Mouse (Mus musculus) CD4-positive naive resting alpha-beta T cell, adult 57 days (primary cell): Measurements from ENCODE around the gene Gpc2. TPM values are rescaled to one million over a fixed set of nuclear protein-coding genes. Genes with fewer than 3 reads are reported as not detected.

Experiments
- total RNA-seq: library from RNA; stranded (reverse); gene quantifications from one replicate; pipeline ENCODE4 v1.2.4, GENCODE M21; 2023

Gene Gpc2
- 2.7 TPM for total RNA-seq

DNA sequence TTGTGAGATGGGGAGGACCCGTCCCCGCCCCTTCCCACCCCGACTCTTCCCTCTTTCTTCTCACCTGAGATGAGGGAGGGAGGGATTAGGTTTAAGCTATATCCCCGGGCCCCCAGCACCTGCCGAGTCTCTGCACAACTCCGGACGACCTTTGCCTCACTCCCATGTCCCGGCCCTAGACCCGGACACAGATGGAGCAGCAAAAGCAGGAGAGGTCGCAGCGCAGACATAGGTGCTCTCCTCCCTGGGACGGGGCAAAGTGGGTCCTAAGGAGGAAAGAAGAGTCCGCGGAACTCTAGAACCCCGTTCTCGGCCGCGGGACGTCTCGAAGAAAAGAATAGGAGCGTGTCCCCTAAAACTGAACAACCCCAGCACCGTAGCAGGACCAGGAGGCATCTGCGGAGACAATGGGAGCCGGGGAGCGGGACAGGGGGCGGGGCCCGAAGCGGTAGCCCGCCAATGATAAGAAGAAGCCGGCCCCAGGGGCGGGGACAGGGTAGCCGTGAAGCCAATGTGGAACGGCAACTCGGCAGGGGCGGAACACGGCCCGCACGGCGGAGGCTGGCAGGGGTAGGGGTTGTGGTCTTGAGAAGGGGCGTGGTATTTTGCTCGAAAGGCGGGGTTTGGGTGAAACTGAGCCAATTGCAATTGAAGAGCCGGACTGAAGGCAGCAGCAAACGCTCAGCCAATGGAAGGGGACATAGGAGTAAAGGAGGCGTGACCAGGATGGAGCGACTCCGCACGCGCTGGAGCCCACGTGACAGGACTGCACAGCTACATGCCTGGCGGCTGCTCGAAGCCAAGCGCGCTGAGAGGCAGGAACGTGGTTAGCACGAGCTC is at the start of gene Gpc2, which contains the start of the genes Gm43720 and Stag3:
Gpc2 (minus strand) TSS at position 421 of the 840 bp plus-strand sequence.
Gm43720 (minus strand) TSS at position 374 of the 840 bp plus-strand sequence.
Stag3 (plus strand) TSS at position 656 of the 840 bp plus-strand sequence.

DNA sequence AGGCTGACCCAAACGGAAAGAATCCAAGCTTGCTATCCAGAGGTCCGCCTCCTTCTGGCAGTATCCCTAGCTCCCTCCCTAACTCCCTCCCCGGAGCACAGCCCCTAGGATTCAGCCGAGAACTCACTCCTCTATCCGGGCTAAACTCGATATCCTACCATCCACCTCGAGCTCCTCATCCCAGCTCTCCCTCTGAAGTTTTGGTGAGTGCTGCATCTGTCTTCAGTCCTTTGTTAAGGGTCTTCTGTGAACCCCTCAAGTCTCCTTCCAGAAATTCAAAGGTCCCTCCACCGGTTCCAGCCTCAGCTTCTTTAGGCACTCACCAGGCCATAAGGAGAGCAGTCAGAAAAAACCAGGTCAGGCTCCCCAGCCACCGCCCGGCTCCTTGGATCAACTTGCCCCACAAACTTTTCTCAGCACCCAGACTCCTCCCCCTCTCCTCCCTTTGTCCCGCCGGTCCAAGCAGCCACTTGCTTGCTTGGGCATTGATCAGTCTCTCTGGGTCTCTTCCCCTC is 7.3 kb downstream of the Gpc2 start, which contains the start of gene Gal3st4:
Gal3st4 (minus strand) TSS at position 432 of the 515 bp plus-strand sequence.

DNA sequence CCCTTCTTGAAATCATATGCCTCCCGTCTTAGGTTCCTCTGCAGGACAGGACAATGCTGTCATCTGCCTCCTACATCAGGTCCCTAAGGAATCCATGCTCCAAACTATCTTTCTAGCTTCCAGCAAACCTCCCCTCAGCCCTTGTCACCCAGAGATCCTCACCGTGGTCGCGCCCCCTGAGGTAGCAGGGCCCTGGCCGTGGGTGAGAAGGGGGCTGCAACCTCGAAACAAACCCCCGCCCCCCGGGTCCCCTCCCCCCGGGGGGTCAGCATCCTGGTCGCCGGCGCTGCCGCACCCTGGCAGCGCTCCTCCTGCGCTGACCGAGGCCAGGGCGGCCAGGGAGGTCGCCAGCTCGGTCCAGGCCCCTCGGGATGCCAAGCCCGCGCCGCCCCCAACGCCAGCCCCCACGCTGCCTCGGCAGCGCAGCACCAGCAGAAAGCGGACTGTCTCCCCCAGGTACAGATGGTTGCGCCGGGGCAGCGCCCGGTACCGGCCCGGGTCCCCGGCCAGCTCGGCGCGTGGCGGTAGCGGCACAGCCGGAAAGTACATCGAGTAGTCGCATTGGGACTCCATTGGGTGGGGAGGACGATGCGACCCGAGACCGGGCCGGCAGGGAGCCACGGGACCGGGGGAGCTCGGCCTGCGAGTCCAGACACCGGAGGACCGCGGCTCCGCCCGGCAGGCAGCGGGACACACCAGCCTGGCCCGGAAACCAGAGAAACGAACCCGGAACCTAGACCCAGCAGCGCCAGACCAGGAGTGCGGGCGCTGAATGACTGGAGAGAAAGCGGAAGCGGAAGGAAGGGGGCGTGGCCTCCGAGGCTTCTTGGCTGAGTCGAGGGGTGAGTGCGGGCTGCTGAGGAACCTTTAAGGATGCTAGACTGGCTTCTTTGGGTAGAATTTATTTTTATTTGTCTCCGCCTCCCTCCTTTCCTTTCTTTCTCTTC is 16.3 kb downstream of the Gpc2 start, which contains the start of gene BC037034:
BC037034 (minus strand) TSS at position 774 of the 947 bp plus-strand sequence.

DNA sequence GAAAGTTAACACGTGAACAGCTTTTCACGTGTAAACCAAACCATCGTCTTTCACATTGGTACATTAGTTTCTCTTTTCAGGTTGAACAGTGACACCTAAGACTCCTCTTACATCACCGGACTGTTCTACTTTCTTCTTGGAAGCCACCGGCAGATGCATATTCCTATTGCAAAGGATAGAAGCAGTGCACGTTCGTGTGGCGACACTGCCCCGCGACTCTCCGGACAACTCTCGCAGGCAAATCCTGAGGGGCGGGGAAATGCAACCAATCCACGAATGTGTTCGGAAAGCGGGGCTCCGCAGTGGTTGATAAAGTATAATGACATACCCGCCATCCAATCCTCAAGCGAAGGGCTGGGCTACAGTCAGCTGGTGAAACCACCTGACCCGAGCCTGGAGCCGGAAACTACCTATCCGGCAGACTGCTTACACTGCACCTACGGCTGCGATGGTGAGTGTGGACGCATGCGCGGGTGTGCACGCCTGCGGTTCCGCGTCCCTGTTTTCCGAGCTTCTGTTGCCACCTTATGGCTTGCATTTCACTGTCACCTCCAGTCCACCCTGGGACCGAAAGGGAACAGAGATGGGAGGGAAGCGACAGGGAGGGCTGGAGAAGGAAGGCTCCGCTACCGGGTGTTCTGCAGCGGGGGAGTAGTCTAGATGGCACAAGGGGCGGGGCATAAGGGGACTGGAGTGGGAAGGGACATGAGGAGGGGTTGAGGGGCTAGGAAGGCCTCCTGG is 24.3 kb downstream of the Gpc2 start, which contains the start of gene Lamtor4:
Lamtor4 (plus strand) TSS at position 130 of the 741 bp plus-strand sequence.

GRCm38 (mm10) chr5:138225700-138226099 is 54.1 kb downstream of the Gpc2 start, which contains the start of gene Nxpe5:
TSS of gene Nxpe5 (plus strand) at chr5:138225898.

Other genes starting within 250 kb of the Gpc2 start
- not detected for gene Smok3c, start 226.8 kb downstream of the Gpc2 start, total RNA-seq
- 25.9 TPM for gene Zkscan1, start 194.9 kb downstream of the Gpc2 start, total RNA-seq
- gene Zscan21, start 163.1 kb downstream of the Gpc2 start, total RNA-seq: 13.7 TPM
- gene Zfp113, start 124.3 kb downstream of the Gpc2 start, total RNA-seq: 13.7 TPM
- 48.1 TPM for gene Cops6, start 118.9 kb downstream of the Gpc2 start, total RNA-seq
- gene Ap4m1, start 108.0 kb downstream of the Gpc2 start, total RNA-seq: 22.8 TPM
- gene Mcm7, start 107.6 kb downstream of the Gpc2 start, total RNA-seq: 76.6 TPM
- gene Taf6, start 92.6 kb downstream of the Gpc2 start, total RNA-seq: 26.7 TPM
- 16.6 TPM for gene Cnpy4, start 92.5 kb downstream of the Gpc2 start, total RNA-seq
- 1.3 TPM for gene Mblac1, start 85.7 kb downstream of the Gpc2 start, total RNA-seq
- not detected for gene Nxpe5, start 54.1 kb downstream of the Gpc2 start, total RNA-seq
- 32.0 TPM for gene Lamtor4, start 24.5 kb downstream of the Gpc2 start, total RNA-seq
- 50.8 TPM for gene BC037034, start 16.0 kb downstream of the Gpc2 start, total RNA-seq
- gene Gal3st4, start 7.2 kb downstream of the Gpc2 start, total RNA-seq: not detected
- gene Gm43720, start within 50 bp of the Gpc2 start, total RNA-seq: not detected
- gene Stag3, start 235 bp upstream of the Gpc2 start, total RNA-seq: not detected
- 1.7 TPM for gene Pvrig, start 62.0 kb upstream of the Gpc2 start, total RNA-seq
- gene Zfp157, start 161.5 kb upstream of the Gpc2 start, total RNA-seq: 16.3 TPM